Mouse (Mus musculus) T-helper 1 cell (primary cell): ENCODE measurements around the gene Olfr967.
"Not testable (repeated sequence)": the region's sequence is repeated elsewhere in the genome, so short reads cannot be mapped to it uniquely, and the experiment has no call there.

Source experiments
- in situ Hi-C: fragments of 300-600 bp; cut with MboI, MseI; formaldehyde crosslinking; loops from one replicate; pipeline ENCODE4 v1.15.1; 2025; ENCODE audit warnings: high pct_unique_total_duplicates

Gene Olfr967

DNA sequence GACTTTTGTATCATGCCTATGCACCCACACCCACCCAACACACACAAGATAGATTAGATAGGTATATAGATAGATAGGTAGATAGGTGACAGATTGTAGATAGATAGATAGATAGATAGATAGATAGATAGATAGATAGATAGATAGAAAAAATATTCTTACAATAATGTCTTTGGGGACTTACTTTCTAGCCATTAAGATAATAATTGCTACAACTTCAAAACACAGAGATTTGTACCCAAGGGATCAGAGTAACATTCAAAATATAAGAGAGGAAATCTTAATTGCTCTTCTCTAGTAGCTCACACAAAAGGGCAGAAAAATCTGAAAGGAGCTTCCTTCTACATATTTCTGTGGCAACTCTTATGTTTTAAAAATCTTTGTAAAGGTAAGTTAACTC lies at the start of gene Olfr967:
Olfr967 (plus strand) TSS at position 301 of the 400 bp plus-strand sequence.
- in situ Hi-C loops, result no loop called here

DNA sequence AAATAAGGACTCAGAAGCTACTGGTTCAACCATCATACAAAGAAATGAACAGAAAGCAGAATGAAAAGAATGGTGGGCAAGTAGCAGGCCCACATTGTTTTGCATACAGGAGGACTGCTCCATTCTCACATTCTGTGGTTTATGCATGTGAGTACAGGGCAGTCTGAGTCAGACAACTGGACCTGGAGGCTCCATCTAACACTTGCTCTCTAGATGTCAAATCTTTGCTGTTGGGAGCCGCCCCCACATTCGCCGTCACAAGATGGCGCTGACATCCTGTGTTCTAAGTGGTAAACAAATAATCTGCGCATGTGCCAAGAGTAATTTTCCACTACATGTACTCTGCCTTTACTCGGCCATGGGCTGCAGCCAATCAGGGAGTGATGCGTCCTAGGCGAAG lies 44.9 kb upstream of the Olfr967 start:
- in situ Hi-C loops, result not testable (repeated sequence)

GRCm38 (mm10) chr9:39707017-39707416 lies 39.0 kb upstream of the Olfr967 start, which contains the start of gene Olfr149:
Gene Olfr149, minus strand, starts transcription at chr9:39707117.
- in situ Hi-C loops, result no loop called here

- in situ Hi-C loops, result no loop called here
These were observed 37.1 kb upstream of the Olfr967 start for GRCm38 (mm10) chr9:39708958-39709357.

DNA sequence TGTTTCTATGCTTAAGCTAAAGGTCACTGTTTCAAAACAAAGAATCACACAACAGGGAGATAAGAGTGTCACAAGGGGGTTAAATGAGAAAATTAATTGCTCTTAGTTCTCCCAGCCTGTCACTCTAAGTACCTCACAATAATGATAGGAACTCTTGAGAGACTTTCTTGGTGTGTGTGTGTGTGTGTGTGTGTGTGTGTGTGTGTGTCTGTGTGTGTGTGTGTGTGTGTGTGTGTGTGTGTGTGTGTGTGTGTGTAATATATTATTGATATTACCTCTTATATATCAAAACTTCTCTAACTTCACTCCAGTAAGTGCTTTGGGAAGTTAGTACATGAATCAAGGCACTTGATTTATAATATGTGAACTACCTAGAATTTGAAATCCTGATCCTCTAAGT lies 35.0 kb upstream of the Olfr967 start, which contains the start of gene Olfr965:
Olfr965 (plus strand) TSS at position 301 of the 400 bp plus-strand sequence.
- in situ Hi-C loops, result no loop called here

DNA sequence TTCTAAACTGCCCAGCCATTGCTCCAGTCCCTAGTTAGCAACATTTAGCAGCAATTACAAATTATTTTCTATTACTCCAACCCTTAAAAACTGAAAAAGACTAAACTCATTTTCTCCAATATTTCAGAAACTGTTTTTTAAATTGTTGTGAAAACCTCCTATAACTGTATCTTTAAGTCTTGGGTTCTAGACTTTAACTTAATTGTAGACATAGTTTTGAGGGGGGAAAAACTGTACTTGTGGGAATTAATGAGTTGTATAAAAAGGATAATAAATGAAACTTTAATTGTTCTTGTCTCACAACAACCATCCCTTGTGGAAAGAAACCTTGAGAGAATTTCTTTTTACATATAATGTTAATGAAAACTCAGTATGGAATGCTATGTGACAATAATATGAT lies 15.4 kb upstream of the Olfr967 start, which contains the start of gene Olfr150:
Olfr150 (plus strand) TSS at position 301 of the 400 bp plus-strand sequence.
- in situ Hi-C loops, result no loop called here

- in situ Hi-C loops, result no loop called here
These were observed 5.3 kb upstream of the Olfr967 start for GRCm38 (mm10) chr9:39740741-39741140.

- in situ Hi-C loops, result no loop called here
These were observed 379 bp downstream of the Olfr967 start for GRCm38 (mm10) chr9:39746428-39746827.

DNA sequence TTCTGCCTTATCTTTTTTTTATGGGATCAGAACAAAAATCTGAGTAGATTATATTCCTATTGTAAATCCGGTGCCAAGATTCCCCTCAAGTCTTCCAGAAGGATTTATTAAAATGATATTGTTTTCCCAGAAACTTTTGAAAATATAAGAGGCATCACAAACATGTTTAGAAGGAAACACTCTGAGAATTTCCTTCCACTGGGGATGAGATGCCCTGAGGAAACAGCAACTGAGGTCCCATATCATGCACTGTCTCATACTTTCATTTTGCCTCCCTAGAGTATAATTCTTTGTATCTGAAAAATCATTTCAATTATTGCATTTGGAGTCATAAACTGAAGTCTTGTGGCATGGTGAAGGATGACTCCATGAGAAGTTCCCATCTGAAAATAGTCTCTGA lies 37.1 kb downstream of the Olfr967 start, which contains the start of gene Olfr968:
Olfr968 (minus strand) TSS at position 101 of the 400 bp plus-strand sequence.
- in situ Hi-C loops, result no loop called here

- in situ Hi-C loops, result no loop called here
These were observed 44.5 kb downstream of the Olfr967 start, which contains the start of gene Olfr969 for GRCm38 (mm10) chr9:39790558-39790957. Gene Olfr969, plus strand, starts transcription at chr9:39790945.
